Mouse (Mus musculus) kidney, adult 9 months (tissue): ENCODE data around the gene Fam171b.
A peak's percentile ranks its signal among the peaks of the same experiment; 100 is the strongest.

Source experiments
- DNase-seq: peaks from one replicate; pipeline ENCODE4 v3.0.0; 2022

Fam171b gene

GRCm38 (mm10) chr2:83812483-83813272 is at the start of gene Fam171b:
TSS of gene Fam171b (plus strand) at chr2:83812636.
- peak; percentile 38 for DNase-seq

- peak; percentile 89 for DNase-seq
Measured at GRCm38 (mm10) chr2:83766058-83766457, 46.4 kb upstream of the Fam171b start.

GRCm38 (mm10) chr2:83766878-83767277 is 45.6 kb upstream of the Fam171b start:
- no peak for DNase-seq

- no peak for DNase-seq
Measured at GRCm38 (mm10) chr2:83768311-83769047, 44.0 kb upstream of the Fam171b start.

- DNase-seq, result peak; percentile 84
Measured at GRCm38 (mm10) chr2:83771155-83771812, 41.2 kb upstream of the Fam171b start.

GRCm38 (mm10) chr2:83791330-83792073 is 20.9 kb upstream of the Fam171b start:
- DNase-seq, result no peak

- DNase-seq, result no peak
Measured at GRCm38 (mm10) chr2:83792102-83792501, 20.3 kb upstream of the Fam171b start.

GRCm38 (mm10) chr2:83795766-83796165 is 16.7 kb upstream of the Fam171b start:
- no peak for DNase-seq

GRCm38 (mm10) chr2:83797902-83798497 is 14.4 kb upstream of the Fam171b start:
- no peak for DNase-seq

GRCm38 (mm10) chr2:83813273-83813892 is 947 bp downstream of the Fam171b start:
- DNase-seq, result no peak

GRCm38 (mm10) chr2:83814009-83814408 is 1.6 kb downstream of the Fam171b start:
- no peak for DNase-seq

GRCm38 (mm10) chr2:83816147-83816546 is 3.7 kb downstream of the Fam171b start:
- DNase-seq, result no peak

- DNase-seq, result no peak
Measured at GRCm38 (mm10) chr2:83825161-83825560, 12.7 kb downstream of the Fam171b start.

- DNase-seq, result no peak
Measured at GRCm38 (mm10) chr2:83828895-83829539, 16.6 kb downstream of the Fam171b start.

- no peak for DNase-seq
Measured at GRCm38 (mm10) chr2:83832903-83833302, 20.5 kb downstream of the Fam171b start.

GRCm38 (mm10) chr2:83835313-83836070 is 23.1 kb downstream of the Fam171b start:
- DNase-seq, result no peak

- DNase-seq, result no peak
Measured at GRCm38 (mm10) chr2:83848495-83848894, 36.1 kb downstream of the Fam171b start.

- DNase-seq, result no peak
Measured at GRCm38 (mm10) chr2:83853423-83853822, 41.0 kb downstream of the Fam171b start.

- DNase-seq, result no peak
Measured at GRCm38 (mm10) chr2:83856236-83856635, 43.8 kb downstream of the Fam171b start.

GRCm38 (mm10) chr2:83883850-83884420 is 71.5 kb downstream of the Fam171b start:
- DNase-seq, result peak; percentile 38
